Mouse (Mus musculus): Measurements from ENCODE around the gene Ap5s1. TPM values are rescaled to one million over a fixed set of nuclear protein-coding genes. Genes with fewer than 3 reads are reported as not detected.

Ap5s1 gene
- total and polyA plus RNA-seq, 3 experiments: 9.1 to 22.5 (median 9.9) TPM

DNA sequence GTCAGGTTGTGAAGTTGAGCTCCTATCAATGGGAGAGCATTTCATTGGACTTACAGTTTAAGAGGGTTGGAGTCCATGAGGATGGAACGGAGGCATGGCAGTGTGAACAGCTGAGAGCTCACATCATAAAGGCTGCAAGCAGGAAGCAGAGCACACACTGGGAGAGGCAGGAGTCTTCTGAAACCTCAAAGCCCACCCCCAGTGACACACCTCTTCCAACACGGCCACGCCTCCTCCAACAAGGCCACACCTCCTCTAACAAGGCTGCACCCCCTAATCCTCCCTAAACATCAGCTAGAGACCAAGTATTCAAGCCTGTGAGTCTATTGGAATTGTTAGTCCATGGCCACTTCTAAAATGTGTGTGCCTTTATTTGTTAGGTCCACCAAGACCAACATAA is 48.9 kb downstream of the Ap5s1 start:
- no peak overlapping the region for H3K4me3 ChIP-seq (replicated peaks in 1 of 3; ENCODE audit: low read depth in 2 of 3, low read length in 2 of 3, poor library complexity in 1 of 3)
- no peaks in the 10 kb centered on the region for H3K9me3 ChIP-seq (replicated peaks; ENCODE audit: low read length)
- no peaks in the 10 kb centered on the region for H3K27me3 ChIP-seq (replicated peaks)
- no peak overlapping the region for H3K27ac ChIP-seq (ENCODE audit: insufficient read depth, low read depth)
- H3K4me2 ChIP-seq (ENCODE audit: insufficient read depth, low read depth, poor library complexity, severe bottlenecking): no peak overlapping the region
- TF ChIP-seq SIN3A (IDR thresholded peaks at IDR 0.05; ENCODE audit: low read length) (no peak), RAD21 (IDR thresholded peaks at IDR 0.05; ENCODE audit: low read depth, low read length) (no peak), ELF1 (IDR thresholded peaks at IDR 0.05; ENCODE audit: low read depth, low read length) (no peak), GABPA (IDR thresholded peaks at IDR 0.05; ENCODE audit: insufficient replicate concordance, low read depth, low read length) (no peak), IRF4 (IDR thresholded peaks at IDR 0.05; ENCODE audit: low read depth, low read length) (no peak), ZMIZ1 (IDR thresholded peaks at IDR 0.05; ENCODE audit: low read depth, low read length) (no peak), POLR2A (IDR thresholded peaks at IDR 0.05; ENCODE audit: low read depth, low read length) (no peak), ZNF384 (IDR thresholded peaks at IDR 0.05; ENCODE audit: low read depth, low read length) (no peak), BHLHE40 (IDR thresholded peaks at IDR 0.05; ENCODE audit: low read depth, low read length) (no peak), MXI1 (IDR thresholded peaks at IDR 0.05; ENCODE audit: low read depth, low read length) (no peak), CTCF (conservative IDR thresholded peaks at IDR 0.05 in 1 of 2, IDR thresholded peaks at IDR 0.05 in 1 of 2; ENCODE audit: low read depth in 2 of 2, low read length in 2 of 2) (no peak), ZKSCAN1 (IDR thresholded peaks at IDR 0.05; ENCODE audit: borderline replicate concordance, low read depth, low read length) (no peak), RCOR1 (conservative IDR thresholded peaks at IDR 0.05; ENCODE audit: low read depth, low read length) (no peak), MAFK (IDR thresholded peaks at IDR 0.05; ENCODE audit: insufficient replicate concordance, low read length) (no peak), JUN (IDR thresholded peaks at IDR 0.05; ENCODE audit: insufficient read depth, low read depth, low read length) (no peak), KAT2A (IDR thresholded peaks at IDR 0.05; ENCODE audit: insufficient replicate concordance, low read length) (no peak), NRF1 (IDR thresholded peaks at IDR 0.05; ENCODE audit: low read depth, low read length) (no peak), ETS1 (conservative IDR thresholded peaks at IDR 0.05; ENCODE audit: low read depth, low read length) (no peak), JUND (conservative IDR thresholded peaks at IDR 0.05; ENCODE audit: low read depth, low read length) (no peak)
- peaks cover 3 to 17% of the 10 kb centered on the region in 2 experiments; a peak in 2 of 4 replicates for H3K4me1 ChIP-seq (ENCODE audit: control insufficient read depth in 1 of 2, insufficient read depth in 2 of 2)
- H3K36me3 ChIP-seq (replicated peaks in 1 of 2; ENCODE audit: control insufficient read depth in 1 of 2, insufficient read depth in 1 of 2, low read length in 1 of 2): peaks cover 0 to 7% of the 10 kb centered on the region in 2 experiments
- H3K79me2 ChIP-seq (replicated peaks; ENCODE audit: control insufficient read depth, extremely low read depth, insufficient read depth, poor library complexity, severe bottlenecking): no peaks in the 10 kb centered on the region
- in situ Hi-C loops (cut with MboI; ENCODE audit: low pct_ligation_motif_present, low pct_unique_long_range_greater_than_20kb, low sequenced_read_pairs) (loop anchor here (25.0 kb wide), 1 partner anchor 257 kb away; no protein-coding TSS in a partner anchor), dilution Hi-C loops (cut with MboI; ENCODE audit: extremely low pct_ligation_motif_present, extremely low pct_unique_long_range_greater_than_20kb, low sequenced_read_pairs) (no loop called here)
- H3K9ac ChIP-seq (ENCODE audit: insufficient read depth, low read depth): no peak overlapping the region
- DNase-seq (ENCODE audit: extremely low read depth): no peak

DNA sequence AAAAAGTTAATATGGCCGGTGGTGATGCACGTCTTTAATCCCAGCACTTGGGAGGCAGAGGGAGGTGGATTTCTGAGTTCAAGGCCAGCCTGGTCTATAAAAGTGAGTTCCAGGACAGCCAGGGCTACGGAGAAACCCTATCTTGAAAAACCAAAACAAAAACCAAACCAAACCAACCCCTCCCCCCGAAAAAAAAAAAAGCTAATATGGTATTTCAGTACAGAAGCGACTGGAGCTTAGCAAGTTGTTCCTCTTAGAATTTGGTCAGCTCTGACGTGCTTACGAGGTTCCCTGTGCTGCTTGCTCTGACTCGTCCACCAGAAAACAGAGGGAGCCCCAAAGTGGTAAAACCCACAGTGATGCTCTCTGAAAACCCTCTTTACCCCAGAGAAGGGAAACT is 51.8 kb downstream of the Ap5s1 start:
- Histone ChIP-seq H3K27ac (ENCODE audit: insufficient read depth, low read depth) (no peak overlapping the region), H3K79me2 (replicated peaks; ENCODE audit: control insufficient read depth, extremely low read depth, insufficient read depth, poor library complexity, severe bottlenecking) (peaks cover 7% of the 10 kb centered on the region), H3K9me3 (replicated peaks; ENCODE audit: low read length) (no peaks in the 10 kb centered on the region), H3K4me1 (ENCODE audit: control insufficient read depth in 1 of 2, insufficient read depth in 2 of 2) (peaks cover 0 to 15% of the 10 kb centered on the region in 2 experiments; a peak in 2 of 4 replicates), H3K36me3 (replicated peaks in 1 of 2; ENCODE audit: control insufficient read depth in 1 of 2, insufficient read depth in 1 of 2, low read length in 1 of 2) (no peaks in the 10 kb centered on the region), H3K27me3 (replicated peaks) (no peaks in the 10 kb centered on the region), H3K9ac (ENCODE audit: insufficient read depth, low read depth) (no peak overlapping the region), H3K4me2 (ENCODE audit: insufficient read depth, low read depth, poor library complexity, severe bottlenecking) (peak overlapping the region; percentile 62), H3K4me3 (replicated peaks in 1 of 3; ENCODE audit: low read depth in 2 of 3, low read length in 2 of 3, poor library complexity in 1 of 3) (no peak overlapping the region)
- in situ Hi-C loops (cut with MboI; ENCODE audit: low pct_ligation_motif_present, low pct_unique_long_range_greater_than_20kb, low sequenced_read_pairs): loop anchor here (25.0 kb wide), 1 partner anchor 254 kb away; no protein-coding TSS in a partner anchor
- DNase-seq (ENCODE audit: extremely low read depth): peak; percentile 34
- dilution Hi-C loops (cut with MboI; ENCODE audit: extremely low pct_ligation_motif_present, extremely low pct_unique_long_range_greater_than_20kb, low sequenced_read_pairs): no loop called here
- no peak for TF ChIP-seq GABPA (IDR thresholded peaks at IDR 0.05; ENCODE audit: insufficient replicate concordance, low read depth, low read length)
- TF ChIP-seq ZC3H11A (IDR thresholded peaks at IDR 0.05; ENCODE audit: low read depth, low read length): no peak
- TF ChIP-seq E2F4 (IDR thresholded peaks at IDR 0.05; ENCODE audit: insufficient replicate concordance, low read depth, low read length): no peak
- TF ChIP-seq ZNF384 (IDR thresholded peaks at IDR 0.05; ENCODE audit: low read depth, low read length): peak; percentile 81
- TF ChIP-seq MAZ (IDR thresholded peaks at IDR 0.05; ENCODE audit: low read depth, low read length): no peak
- no peak for TF ChIP-seq PAX5 (IDR thresholded peaks at IDR 0.05; ENCODE audit: low read length)
- no peak for TF ChIP-seq CHD1 (IDR thresholded peaks at IDR 0.05; ENCODE audit: low read depth, low read length)
- TF ChIP-seq TBP (conservative IDR thresholded peaks at IDR 0.05; ENCODE audit: low read depth, low read length): no peak
- no peak for TF ChIP-seq NELFE (IDR thresholded peaks at IDR 0.05; ENCODE audit: low read depth, low read length)
- TF ChIP-seq ZMIZ1 (IDR thresholded peaks at IDR 0.05; ENCODE audit: low read depth, low read length): no peak
- no peak for TF ChIP-seq RAD21 (IDR thresholded peaks at IDR 0.05; ENCODE audit: low read depth, low read length)
- TF ChIP-seq ETS1 (conservative IDR thresholded peaks at IDR 0.05; ENCODE audit: low read depth, low read length): peak; percentile 53; the same call in 1 of the 2 replicates
- 0 out of 2 replicates have a peak, but pooled peaks have one; percentile 12 for TF ChIP-seq IRF4 (IDR thresholded peaks at IDR 0.05; ENCODE audit: low read depth, low read length)

All from CH12.LX (cell line).